Mouse (Mus musculus) heart, embryonic 11.5 days (tissue): ENCODE measurements around the gene Dnaic2. TPM values are rescaled to one million over a fixed set of nuclear protein-coding genes. Genes with fewer than 3 reads are reported as not detected.

ENCODE experiments used
- ATAC-seq: fragments of 200-750 bp; cut with Nextera tagmentation; replicated peaks from 2 replicates; pipeline ENCODE4 v1.8.0; 2017; ENCODE audit warnings: moderate library complexity; ENCODE audit not compliant: insufficient number of reproducible peaks, low FRiP score, low TSS enrichment
- H3K27ac ChIP-seq: fragments of 300-500 bp; sonication (generic); 2 replicates; pipeline ENCODE4 v1.5.1; 2014; ENCODE audit warnings: mild to moderate bottlenecking, low read depth, low read length
- H3K27me3 ChIP-seq: fragments of 300-500 bp; sonication (generic); 2 replicates; pipeline ENCODE4 v1.6.1; 2014; ENCODE audit warnings: mild to moderate bottlenecking, low read length, mixed read lengths; ENCODE audit not compliant: control insufficient read depth, insufficient read depth
- H3K36me3 ChIP-seq: fragments of 300-500 bp; sonication (generic); 2 replicates; pipeline ENCODE4 v1.6.1; 2014; ENCODE audit warnings: mild to moderate bottlenecking, low read length, moderate library complexity, mixed read lengths; ENCODE audit not compliant: control insufficient read depth, insufficient read depth
- H3K4me1 ChIP-seq: fragments of 300-500 bp; sonication (generic); 2 replicates; pipeline ENCODE4 v1.6.1; 2014; ENCODE audit warnings: low read length; ENCODE audit not compliant: control insufficient read depth, insufficient read depth
- H3K4me2 ChIP-seq: fragments of 300-500 bp; sonication (generic); 2 replicates; pipeline ENCODE4 v1.6.1; 2014; ENCODE audit warnings: mild to moderate bottlenecking, moderate library complexity
- H3K4me3 ChIP-seq: fragments of 300-500 bp; sonication (generic); 2 replicates; pipeline ENCODE4 v1.5.1; 2014; ENCODE audit warnings: low read depth, low read length
- H3K9ac ChIP-seq: fragments of 300-500 bp; sonication (generic); 2 replicates; pipeline ENCODE4 v1.6.1; 2014; ENCODE audit warnings: mild to moderate bottlenecking, low read depth, low read length, moderate library complexity
- H3K9me3 ChIP-seq: fragments of 300-500 bp; sonication (generic); replicated peaks from 2 replicates; pipeline ENCODE4 v1.6.1; 2016; ENCODE audit warnings: low read length; ENCODE audit not compliant: control insufficient read depth
- WGBS: fragments of 180-500 bp; shearing (Covaris S2); extraction: QIAGEN DNeasy Blood & Tissue Kit; methylation state at CpG from one replicate; pipeline ENCODE4 v1.1.7; 2014; ENCODE audit not compliant: insufficient replicate concordance; 5-methylcytosine and 5-hydroxymethylcytosine counted together
- polyA plus RNA-seq: library from polyadenylated mRNA; unstranded; fragments of >200 nt; fragmentation: Nextera tagmentation; extraction: Ambion mirVana; gene quantifications from 2 replicates; pipeline ENCODE4 v1.2.1, GENCODE M21; 2014

Dnaic2 gene
- polyA plus RNA-seq, 1 experiment from 2014 or later = 0.50 TPM

DNA sequence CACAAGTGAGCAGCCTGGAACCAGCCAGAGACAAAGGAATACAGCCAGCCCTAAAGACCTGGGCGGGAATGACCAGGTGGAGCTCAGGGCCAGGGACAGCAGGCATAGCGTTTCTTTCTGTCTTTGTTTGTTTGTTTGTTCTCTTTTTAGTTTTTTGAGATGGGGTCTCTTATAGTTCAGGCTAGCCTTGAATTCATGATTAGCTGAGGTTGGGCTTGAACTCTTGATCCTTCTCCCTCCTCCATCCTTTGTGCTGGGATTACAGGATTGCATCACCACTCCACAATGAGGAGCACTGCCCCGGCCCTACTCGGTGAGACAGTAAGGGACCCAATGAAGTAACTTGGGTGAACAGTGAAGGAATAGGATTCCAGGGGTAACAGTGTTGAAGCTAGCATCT is 67.5 kb downstream of the Dnaic2 start:
- H3K27ac ChIP-seq = no peak overlapping the region
- no peaks in the 10 kb centered on the region for H3K9me3 ChIP-seq
- peaks cover 52% of the 10 kb centered on the region for H3K27me3 ChIP-seq
- no peak overlapping the region for H3K9ac ChIP-seq
- H3K4me3 ChIP-seq = no peak overlapping the region
- no peak overlapping the region for H3K4me2 ChIP-seq
- ATAC-seq = no peak
- no peaks in the 10 kb centered on the region for H3K36me3 ChIP-seq
- peaks cover 17% of the 10 kb centered on the region; the same call in 1 of the 2 replicates for H3K4me1 ChIP-seq
- WGBS = 44% methylated on average over 4 of the region's 4 CpGs

DNA sequence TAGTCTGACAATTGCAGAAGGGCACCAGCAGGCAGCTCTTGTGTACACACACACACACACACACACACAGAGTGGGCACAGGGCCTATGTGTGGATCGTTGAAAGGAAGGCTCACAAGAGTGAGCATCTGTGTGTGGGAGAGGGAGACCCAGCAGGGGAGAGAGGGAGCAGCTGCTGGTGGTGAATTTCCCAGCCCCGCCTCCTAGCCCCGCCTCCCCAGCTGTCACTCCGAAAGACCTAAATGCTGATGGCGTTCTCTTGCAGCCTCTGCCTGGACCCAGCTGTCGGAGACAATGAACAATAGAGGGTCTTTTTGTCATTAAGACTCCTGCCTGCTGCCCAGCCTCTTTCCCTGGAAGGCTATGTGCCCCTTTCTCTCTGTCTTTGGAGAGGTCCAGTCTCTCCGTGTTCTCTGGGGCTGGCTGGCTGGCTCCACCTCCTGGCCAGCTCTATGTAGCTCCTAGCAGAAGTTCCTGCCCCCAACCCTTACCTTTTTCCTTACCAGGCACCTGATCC is 68.1 kb downstream of the Dnaic2 start:
- Histone ChIP-seq H3K4me1 (peaks cover 17% of the 10 kb centered on the region; the same call in 1 of the 2 replicates), H3K9ac (peak overlapping the region; percentile 28; the same call in 1 of the 2 replicates), H3K36me3 (no peaks in the 10 kb centered on the region), H3K27ac (no peak overlapping the region), H3K9me3 (no peaks in the 10 kb centered on the region), H3K4me3 (peak overlapping the region; percentile 44), H3K4me2 (peak overlapping the region; percentile 76), H3K27me3 (peaks cover 46% of the 10 kb centered on the region)
- no peak; the same call in 1 of the 2 replicates for ATAC-seq
- 0% methylated on average over 7 of the region's 7 CpGs for WGBS

DNA sequence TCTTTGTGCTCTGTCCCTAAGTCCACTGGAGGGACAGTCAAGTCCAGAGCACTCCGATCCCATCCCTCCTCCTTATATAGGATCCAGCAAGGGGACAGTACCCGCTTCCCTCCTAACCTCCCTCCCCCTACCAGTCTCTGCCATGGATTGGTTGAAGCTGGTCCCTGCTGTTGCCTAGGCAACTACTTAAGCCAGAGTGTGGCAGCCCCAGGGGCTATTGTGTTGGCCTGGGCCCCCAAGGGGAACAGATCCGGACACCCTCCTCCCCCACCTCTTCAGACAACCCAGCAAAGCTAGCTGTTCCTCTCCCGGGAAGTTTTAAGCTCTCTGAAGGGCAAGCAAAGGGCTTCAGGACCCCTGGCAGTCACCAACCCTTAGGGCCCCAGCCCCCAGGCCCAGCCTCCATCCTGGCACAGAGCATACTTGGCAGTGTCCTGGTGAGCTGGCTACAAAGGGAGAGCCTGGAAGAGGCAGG is 68.7 kb downstream of the Dnaic2 start, which contains the start of gene Btbd17:
Btbd17 (minus strand) TSS at position 98 of the 475 bp plus-strand sequence.
- Histone ChIP-seq H3K4me2 (peak within 1 kb of the TSS; percentile 76), H3K4me1 (peaks cover 17% of the 10 kb centered on the region; the same call in 1 of the 2 replicates), H3K9ac (peak within 1 kb of the TSS; percentile 28; the same call in 1 of the 2 replicates), H3K27me3 (peaks cover 40% of the 10 kb centered on the region), H3K36me3 (no peaks in the 10 kb centered on the region), H3K27ac (no peak within 1 kb of the TSS), H3K4me3 (peak within 1 kb of the TSS; percentile 44), H3K9me3 (no peaks in the 10 kb centered on the region)
- WGBS = 9% methylated on average over 4 of the region's 4 CpGs
- ATAC-seq = no peak

DNA sequence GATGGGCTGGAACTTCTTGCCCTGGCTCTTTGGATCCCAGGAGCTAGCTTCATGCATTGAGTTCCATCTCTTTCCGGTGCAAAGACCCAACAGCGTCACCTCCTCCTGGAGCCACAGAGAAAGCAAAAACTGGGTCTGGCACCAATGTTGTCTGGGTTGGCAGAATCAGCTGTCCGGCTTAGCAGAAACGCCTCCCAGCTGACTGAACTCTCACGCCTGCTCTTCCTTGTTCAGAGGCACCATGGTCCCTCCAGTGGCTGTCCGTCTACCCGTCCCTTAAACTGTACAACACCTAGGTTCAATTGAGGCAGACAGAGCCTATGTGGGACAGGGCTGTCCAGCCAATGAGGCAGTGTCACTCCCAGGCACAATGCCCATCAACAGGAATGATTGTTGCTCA is 70.0 kb downstream of the Dnaic2 start:
- Histone ChIP-seq H3K9me3 (no peaks in the 10 kb centered on the region), H3K4me1 (peaks cover 10% of the 10 kb centered on the region; the same call in 1 of the 2 replicates), H3K4me2 (no peak overlapping the region), H3K36me3 (no peaks in the 10 kb centered on the region), H3K27me3 (peaks cover 27% of the 10 kb centered on the region), H3K27ac (no peak overlapping the region), H3K4me3 (no peak overlapping the region), H3K9ac (no peak overlapping the region)
- no peak for ATAC-seq
- 84% methylated on average over 7 of the region's 7 CpGs for WGBS

DNA sequence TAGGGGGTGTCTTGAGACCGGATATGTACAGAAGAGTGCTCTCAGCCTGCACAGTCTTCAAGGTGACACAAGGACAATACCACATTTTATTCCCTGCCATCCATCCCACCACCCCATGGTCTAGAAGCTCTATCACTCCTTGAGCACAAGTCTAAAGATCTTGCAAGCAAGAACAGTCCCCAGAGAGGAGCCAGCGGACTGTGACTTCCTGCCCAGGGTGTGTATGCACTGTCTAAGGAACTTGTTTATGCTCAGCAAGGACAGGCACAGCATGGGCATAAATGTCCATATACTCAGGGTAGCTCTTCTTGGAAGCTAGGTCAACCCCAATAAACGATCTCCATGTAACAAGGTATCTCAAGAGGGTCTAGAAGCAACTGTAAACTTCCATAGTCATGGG is 70.8 kb downstream of the Dnaic2 start:
- no peak overlapping the region for H3K9ac ChIP-seq
- H3K9me3 ChIP-seq = no peaks in the 10 kb centered on the region
- peaks cover 8% of the 10 kb centered on the region; the same call in 1 of the 2 replicates for H3K4me1 ChIP-seq
- no peak overlapping the region for H3K4me2 ChIP-seq
- H3K27ac ChIP-seq = no peak overlapping the region
- H3K27me3 ChIP-seq = peaks cover 19% of the 10 kb centered on the region
- no peaks in the 10 kb centered on the region for H3K36me3 ChIP-seq
- WGBS = 79% methylated on average over 3 of the region's 3 CpGs
- ATAC-seq = no peak
- no peak overlapping the region for H3K4me3 ChIP-seq

DNA sequence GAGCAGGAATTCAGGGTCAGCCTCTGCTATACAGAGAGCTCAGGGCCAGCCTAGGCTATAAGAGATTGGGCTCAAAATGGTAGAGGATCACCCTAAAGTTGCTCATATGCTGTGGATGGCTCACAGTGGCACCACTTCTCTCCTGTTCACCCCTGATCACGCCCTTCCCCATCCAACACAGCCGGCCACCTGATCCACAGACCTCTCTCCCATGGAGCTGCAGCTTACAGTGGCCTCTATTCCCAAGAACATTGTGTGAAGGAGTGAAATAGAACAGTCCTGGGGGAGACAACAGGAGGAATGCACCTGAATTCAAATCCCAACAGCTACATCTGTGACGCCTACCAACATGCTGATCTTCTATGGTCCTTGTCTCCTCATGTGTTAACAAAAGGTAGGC is 71.4 kb downstream of the Dnaic2 start, which contains the start of gene Gpr142:
Gpr142 (plus strand) TSS at position 301 of the 400 bp plus-strand sequence.
- H3K4me3 ChIP-seq = no peak within 1 kb of the TSS
- H3K36me3 ChIP-seq = no peaks in the 10 kb centered on the region
- H3K9me3 ChIP-seq = no peaks in the 10 kb centered on the region
- no peak within 1 kb of the TSS for H3K27ac ChIP-seq
- no peak within 1 kb of the TSS for H3K9ac ChIP-seq
- WGBS = 74% methylated on average over 3 of the region's 3 CpGs
- no peak for ATAC-seq
- H3K4me2 ChIP-seq = no peak within 1 kb of the TSS
- peaks cover 13% of the 10 kb centered on the region for H3K27me3 ChIP-seq
- H3K4me1 ChIP-seq = peaks cover 8% of the 10 kb centered on the region; the same call in 1 of the 2 replicates

DNA sequence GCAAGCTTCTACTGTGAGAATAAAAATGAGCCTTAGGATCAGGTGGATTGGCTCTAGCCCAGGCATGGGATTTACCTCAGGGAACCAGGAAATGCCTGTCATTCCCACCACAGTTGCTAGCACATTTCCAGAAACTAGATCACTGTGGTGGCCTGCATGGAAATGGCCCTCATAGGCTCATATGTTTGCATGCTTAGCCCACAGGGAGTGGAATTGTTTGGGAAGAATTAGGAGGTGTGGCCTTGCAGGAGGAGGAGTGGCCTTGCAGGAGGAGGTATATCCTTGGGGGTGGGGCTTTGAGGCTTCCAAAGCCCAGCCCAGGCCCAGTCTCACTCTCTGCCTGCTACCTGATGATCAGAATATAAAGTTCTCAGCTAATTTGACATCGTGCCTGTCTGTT is 74.7 kb downstream of the Dnaic2 start:
- H3K27ac ChIP-seq = no peak overlapping the region
- 90% methylated on average over 1 of the region's 1 CpGs for WGBS

DNA sequence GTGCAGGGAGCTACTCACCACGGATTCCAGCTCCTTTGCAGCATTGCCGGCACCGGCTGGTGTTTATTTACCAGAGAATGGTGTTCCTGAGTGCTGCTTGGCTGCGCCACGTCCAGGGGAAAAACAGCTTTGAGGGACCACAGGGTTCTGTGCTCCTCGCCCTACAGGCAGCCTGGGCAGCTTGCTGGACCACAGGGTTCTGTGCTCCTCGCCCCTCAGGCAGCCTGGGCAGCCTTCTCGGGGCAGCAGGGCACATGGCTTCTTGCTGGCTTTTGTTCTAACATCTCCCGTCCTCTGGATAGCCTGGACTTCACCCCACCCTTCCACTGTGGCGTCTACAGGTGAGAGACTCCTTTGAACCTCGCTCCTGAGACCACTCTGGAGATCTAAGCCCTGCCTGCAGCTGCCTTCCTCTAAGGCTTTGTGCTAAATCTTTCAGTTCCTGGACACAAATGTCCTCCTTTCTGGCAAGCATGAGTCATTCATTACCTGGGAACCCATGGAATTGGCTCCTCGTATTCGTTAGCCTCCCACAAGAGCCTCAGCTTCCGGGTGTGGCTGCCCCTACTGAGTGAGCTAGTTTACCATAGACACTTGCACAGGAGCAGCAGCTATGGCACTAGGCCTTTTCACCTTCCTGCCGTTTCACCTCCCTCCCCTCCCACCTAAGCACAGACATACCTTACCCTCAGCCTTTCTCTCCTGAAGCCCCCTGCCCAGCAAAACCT is 75.5 kb downstream of the Dnaic2 start:
- WGBS = 58% methylated on average over 15 of the region's 15 CpGs
- H3K4me3 ChIP-seq = no peak overlapping the region
- H3K27me3 ChIP-seq = no peaks in the 10 kb centered on the region; the same call in 1 of the 2 replicates
- H3K9me3 ChIP-seq = no peaks in the 10 kb centered on the region
- H3K27ac ChIP-seq = no peak overlapping the region
- H3K9ac ChIP-seq = no peak overlapping the region
- ATAC-seq = no peak
- H3K36me3 ChIP-seq = no peaks in the 10 kb centered on the region
- peaks cover 3% of the 10 kb centered on the region for H3K4me1 ChIP-seq
- no peak overlapping the region for H3K4me2 ChIP-seq

More for the DNA sequence above, 74.7 kb downstream of the Dnaic2 start:
- ATAC-seq = no peak
- no peak overlapping the region for H3K4me2 ChIP-seq
- no peak overlapping the region for H3K4me3 ChIP-seq
- H3K4me1 ChIP-seq = no peaks in the 10 kb centered on the region
- H3K9me3 ChIP-seq = no peaks in the 10 kb centered on the region
- H3K9ac ChIP-seq = no peak overlapping the region
- H3K27me3 ChIP-seq = no peaks in the 10 kb centered on the region; the same call in 1 of the 2 replicates
- no peaks in the 10 kb centered on the region for H3K36me3 ChIP-seq
